Mouse (Mus musculus) lung, postnatal 4 days (tissue): ENCODE measurements around the gene Cyb5r1.

Source experiments
- DNase-seq, 2 experiments: peaks; one replicate each; pipeline ENCODE4 v3.0.0; 2021

The Cyb5r1 gene

GRCm38 (mm10) chr1:134460294-134461284 is 55.2 kb downstream of the Cyb5r1 start:
- no peak for DNase-seq
